Mouse (Mus musculus) adrenal gland, postnatal 10 days (tissue): ENCODE data around the gene Eme2. TPM values are rescaled to one million over a fixed set of nuclear protein-coding genes. Genes with fewer than 3 reads are reported as not detected.

Experiments used
- DNase-seq: peaks from one replicate; pipeline ENCODE4 v3.0.0; 2021; ENCODE audit warnings: mixed read lengths
- total RNA-seq, 2 experiments: library from RNA; stranded (reverse); gene quantifications; 2 replicates each; pipeline ENCODE4 v1.2.3; 2021

Gene Eme2
- total RNA-seq, 2 experiments from 2014 or later, result 30.2 to 45.4 TPM

DNA sequence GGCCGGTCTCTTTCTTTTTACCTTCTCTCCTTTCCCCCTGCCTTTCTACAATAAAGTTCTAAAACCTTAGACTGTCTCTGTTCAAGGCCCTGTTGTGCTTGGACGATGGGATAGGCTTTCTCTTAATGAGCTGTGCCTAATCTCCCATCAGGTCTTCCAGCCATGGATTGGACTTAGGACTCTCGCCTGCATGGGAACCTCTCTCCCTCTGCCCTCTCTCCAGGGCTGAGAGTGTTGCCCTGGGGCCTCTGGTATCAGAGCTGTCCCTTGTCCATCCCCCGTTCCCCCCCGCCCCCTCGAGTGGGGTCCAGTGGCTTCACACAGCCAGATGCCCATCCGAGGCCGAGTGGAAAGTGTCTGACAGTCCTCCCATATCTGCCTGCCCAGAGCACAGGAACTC, 19.9 kb downstream of the Eme2 start:
- DNase-seq, result no peak

GRCm38 (mm10) chr17:24874405-24874745, 20.5 kb downstream of the Eme2 start:
- DNase-seq, result no peak

- no peak for DNase-seq
Observed at GRCm38 (mm10) chr17:24873695-24874404, 21.0 kb downstream of the Eme2 start.

GRCm38 (mm10) chr17:24867914-24868313, 27.0 kb downstream of the Eme2 start:
- no peak for DNase-seq

- no peak for DNase-seq
Observed at GRCm38 (mm10) chr17:24865776-24866175, 29.1 kb downstream of the Eme2 start, which contains the start of gene Igfals. Igfals (plus strand) TSS chr17:24865997.

DNA sequence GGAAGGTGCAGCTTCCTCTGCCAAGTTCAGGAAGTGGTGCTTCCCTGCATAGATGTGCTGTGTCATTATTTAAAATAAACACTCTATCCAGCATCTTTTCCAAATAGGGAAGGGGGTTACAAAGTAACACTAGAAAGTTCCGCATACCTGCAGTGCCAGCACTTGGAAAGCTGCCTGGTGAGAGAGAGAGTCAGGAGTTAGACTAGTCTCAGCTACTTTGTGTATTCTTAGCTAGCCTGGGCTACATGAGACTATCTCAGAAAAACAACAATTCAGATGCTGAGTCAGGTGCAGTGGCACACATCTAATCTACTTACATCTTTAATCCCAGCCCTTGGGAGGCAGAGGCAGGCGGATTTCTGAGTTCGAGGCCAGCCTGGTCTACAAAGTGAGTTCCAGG, 33.1 kb downstream of the Eme2 start:
- DNase-seq, result no peak

GRCm38 (mm10) chr17:24860076-24860475, 34.8 kb downstream of the Eme2 start:
- DNase-seq, result no peak

- DNase-seq, result no peak
Observed at GRCm38 (mm10) chr17:24858967-24859366, 35.9 kb downstream of the Eme2 start.

DNA sequence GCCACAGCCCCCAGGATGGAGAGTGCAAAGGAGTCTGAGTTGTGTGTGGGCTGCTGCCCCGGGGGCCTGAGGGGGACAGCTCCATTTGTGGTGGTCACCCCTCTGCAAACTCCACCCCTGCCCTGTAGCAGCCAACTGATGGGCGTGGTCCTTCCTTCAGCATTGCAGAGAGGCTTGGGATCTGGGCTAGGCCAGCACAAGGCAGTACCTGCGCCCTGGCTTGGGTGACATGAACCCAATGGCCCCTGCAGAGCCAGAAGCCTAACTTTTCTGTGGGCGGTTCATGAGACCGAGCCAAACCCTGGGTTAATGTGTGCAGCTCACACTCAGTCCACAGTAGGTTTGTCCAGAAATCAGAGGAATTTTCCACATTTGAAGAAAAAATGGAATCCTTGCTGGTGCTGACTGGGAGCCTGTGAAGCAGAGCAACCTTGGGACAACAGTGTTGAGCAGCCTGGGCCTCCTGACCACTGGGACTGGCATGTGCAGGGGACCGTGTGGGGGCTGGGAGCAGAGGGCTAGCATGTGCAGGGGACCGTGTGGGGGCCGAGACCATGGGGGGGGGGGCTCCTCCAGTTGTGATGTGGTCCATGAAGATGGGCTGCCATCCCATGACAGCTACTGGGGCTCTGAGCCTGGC, 36.9 kb downstream of the Eme2 start:
- DNase-seq, result no peak

GRCm38 (mm10) chr17:24856589-24856988, 38.3 kb downstream of the Eme2 start:
- no peak for DNase-seq

DNA sequence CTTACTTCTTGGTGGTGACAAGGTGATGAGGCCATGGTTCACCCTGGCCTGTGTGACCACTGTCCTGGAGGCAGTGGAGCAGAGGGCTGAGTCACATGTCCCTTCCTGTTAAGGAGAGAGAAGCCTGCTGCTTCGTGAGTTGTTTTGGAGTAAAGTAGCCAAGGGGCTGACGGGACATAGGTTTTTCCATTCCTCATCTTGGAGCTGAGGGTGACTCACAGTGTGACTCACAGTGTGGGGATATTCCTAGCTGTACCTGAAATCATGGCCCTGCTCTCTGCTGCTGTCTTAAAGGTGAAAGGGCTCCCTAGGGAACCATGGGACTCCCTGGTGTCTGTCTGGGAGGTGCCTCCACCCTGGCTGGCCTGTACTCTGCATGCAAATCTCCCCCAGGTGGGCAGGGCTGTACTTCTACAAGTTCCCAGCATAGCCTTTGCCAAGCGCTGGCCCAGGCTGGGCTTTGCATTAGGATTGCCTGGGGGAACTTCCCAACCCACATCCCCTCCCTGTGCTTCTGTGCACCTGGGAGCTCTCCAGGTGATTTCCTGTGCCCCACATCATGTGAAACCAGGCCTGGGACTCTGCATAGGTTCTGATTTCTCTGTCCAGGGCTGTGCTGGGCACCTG, 38.9 kb downstream of the Eme2 start:
- no peak for DNase-seq

DNA sequence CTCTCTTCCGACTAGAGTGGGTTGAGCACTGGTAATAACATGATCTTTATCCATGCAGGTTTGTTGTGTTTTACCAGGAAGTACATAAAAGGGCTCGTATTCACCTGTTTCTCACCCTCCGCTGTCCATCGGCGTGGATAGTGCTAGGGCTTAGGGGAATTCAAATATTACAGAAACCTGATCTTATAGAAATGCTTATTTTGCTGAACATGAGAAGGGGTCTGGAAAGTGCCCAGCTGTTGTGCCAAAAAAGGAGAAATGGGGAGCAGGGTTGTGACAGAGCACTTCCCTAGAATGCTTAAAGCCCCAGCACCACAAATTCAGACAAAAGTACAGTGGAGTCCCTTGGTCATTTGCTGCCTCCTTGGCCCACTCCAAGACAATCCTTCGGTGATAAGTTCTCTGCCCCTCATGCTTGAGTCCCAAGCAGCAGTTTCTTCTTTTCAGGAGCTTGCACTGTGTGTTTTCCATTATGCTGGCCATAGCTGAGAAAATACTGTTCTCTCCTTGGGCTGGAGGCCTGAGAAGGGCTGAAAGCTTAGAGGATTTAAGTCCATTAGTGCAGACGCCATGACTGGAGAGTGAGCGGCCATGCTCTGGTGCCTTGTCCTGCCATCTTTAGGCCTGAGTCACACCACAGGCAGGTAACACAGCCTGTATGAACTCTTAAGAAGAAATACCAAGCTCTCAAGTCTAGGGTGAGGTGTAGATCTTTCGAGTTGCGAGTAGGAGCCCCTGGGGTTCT, 43.3 kb downstream of the Eme2 start:
- no peak for DNase-seq

- DNase-seq, result no peak
Observed at GRCm38 (mm10) chr17:24850773-24851127, 44.1 kb downstream of the Eme2 start.

GRCm38 (mm10) chr17:24850065-24850772, 44.7 kb downstream of the Eme2 start, which contains the start of gene Fahd1:
Fahd1 (minus strand) TSS chr17:24850364.
- DNase-seq, result peak; percentile 94

GRCm38 (mm10) chr17:24849733-24850064, 45.2 kb downstream of the Eme2 start:
- DNase-seq, result no peak

- DNase-seq, result no peak
Observed at GRCm38 (mm10) chr17:24848600-24849031, 46.3 kb downstream of the Eme2 start.

DNA sequence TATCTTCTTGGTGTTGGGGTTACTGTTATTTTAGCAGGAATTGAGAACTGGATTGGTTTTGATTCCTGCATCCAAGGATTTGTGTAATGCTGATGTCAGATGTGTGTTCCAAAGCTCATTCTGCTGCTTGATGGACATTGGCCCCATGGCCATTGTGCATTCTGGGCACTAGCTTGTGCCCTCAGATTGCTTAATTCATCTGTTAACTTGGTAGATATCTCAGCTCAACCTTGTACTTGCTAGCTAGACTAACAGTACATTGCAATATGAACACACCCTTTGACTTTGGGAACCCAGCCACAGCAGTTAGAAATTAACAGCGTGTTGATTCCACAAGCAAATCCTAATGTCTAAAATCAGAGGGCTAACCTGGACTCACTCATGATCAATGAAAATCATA, 47.5 kb downstream of the Eme2 start:
- peak; percentile 11 for DNase-seq

GRCm38 (mm10) chr17:24844525-24844924, 50.4 kb downstream of the Eme2 start:
- DNase-seq, result no peak

- no peak for DNase-seq
Observed at GRCm38 (mm10) chr17:24842631-24843030, 52.3 kb downstream of the Eme2 start.

DNA sequence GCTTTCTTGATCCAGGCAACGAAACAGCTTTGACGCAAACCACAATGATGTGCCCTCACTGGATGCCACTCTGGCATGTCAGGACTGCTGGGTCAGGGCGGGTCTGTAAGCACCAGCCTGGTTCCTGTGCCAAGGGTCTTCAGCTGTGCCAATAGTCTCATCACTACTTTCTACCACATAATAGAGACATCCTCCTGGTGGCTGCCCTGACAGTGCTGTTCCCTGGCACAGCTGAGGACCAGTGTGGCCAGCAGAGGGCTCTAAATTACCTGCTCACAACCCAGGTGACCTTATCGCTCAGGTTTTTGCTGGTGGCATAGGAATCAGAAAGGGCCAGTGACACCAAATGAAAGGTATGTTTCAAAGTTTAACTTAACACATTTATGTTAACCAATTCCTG, 53.8 kb downstream of the Eme2 start:
- DNase-seq, result peak; percentile 22

- DNase-seq, result no peak
Observed at GRCm38 (mm10) chr17:24840341-24840740, 54.5 kb downstream of the Eme2 start.

- no peak for DNase-seq
Observed at GRCm38 (mm10) chr17:24839842-24840241, 55.0 kb downstream of the Eme2 start, which contains the start of gene Hagh. Hagh (plus strand) TSS chr17:24840143.
